Mouse (Mus musculus) erythroblast, embryonic 14.5 days (primary cell): ENCODE data around the gene Ufsp1.

ENCODE experiments used
- GATA1 ChIP-seq: IDR thresholded peaks from 2 replicates; pipeline ENCODE4 v1.6.1; 2012; ENCODE audit warnings: low read length, inconsistent platforms, mixed read lengths
- TAL1 ChIP-seq: IDR thresholded peaks from 3 replicates; pipeline ENCODE4 v1.6.1; 2012; ENCODE audit warnings: low read length, inconsistent platforms, mixed read lengths

DNA sequence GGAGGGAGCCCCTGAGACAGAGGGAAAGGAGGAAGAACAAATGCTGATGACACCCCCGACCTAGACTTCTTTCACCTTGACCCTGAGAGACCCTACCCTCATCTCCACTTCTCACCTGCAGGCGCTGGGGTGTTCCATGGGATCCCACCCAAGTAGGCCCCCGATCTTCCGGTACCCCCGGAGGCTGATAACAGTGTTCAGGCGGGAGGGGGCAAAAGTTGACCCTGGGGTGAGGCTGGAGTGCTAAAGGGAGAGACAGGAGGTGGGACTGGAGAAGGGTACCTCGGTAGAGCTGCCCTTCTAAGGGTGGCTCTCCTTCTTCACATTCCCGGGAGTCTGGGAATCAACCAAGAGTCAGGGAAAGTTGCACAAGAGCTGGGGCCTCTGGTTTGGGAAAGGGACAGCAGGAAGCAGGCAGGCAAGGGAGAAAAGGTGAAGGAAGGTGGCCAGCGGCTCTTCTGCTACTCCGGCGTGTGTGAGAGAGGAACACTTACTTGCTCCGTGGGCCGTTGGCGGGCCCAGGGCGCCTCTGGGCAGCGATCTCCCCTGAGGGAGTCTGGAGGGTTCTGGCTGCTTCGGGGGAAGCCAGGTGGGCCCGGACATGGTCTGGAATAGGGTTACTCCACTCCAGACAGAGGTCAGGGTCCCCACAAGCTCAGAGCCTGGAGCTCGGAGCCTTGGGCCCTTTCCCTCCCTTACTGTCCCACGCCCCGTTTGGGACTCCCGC is 19.2 kb downstream of the Ufsp1 start:
- TF ChIP-seq GATA1 (no peak), TAL1 (no peak)
